Mouse (Mus musculus) MEL (cell line): Measurements from ENCODE around the gene Klhl36. TPM values are rescaled to one million over a fixed set of nuclear protein-coding genes. Genes with fewer than 3 reads are reported as not detected.

Source experiments
- DNase-seq: peaks from one replicate; pipeline ENCODE4 v3.0.0; 2011; ENCODE audit warnings: low read depth, low spot score
- H3K27ac ChIP-seq: 2 replicates; pipeline ENCODE4 v1.5.1; 2012; ENCODE audit warnings: low read depth, mild to moderate bottlenecking, control low read depth, low read length, moderate library complexity; ENCODE audit not compliant: control insufficient read depth
- H3K27me3 ChIP-seq, 2 experiments: fragments of 150-350 bp in 1 of 2; sonication (generic) in 1 of 2; 2 replicates each; pipeline ENCODE4 v1.6.1; 2012; ENCODE audit warnings: low read length in 2 of 2, mild to moderate bottlenecking in 2 of 2, improper control_type of control experiment in 1 of 2, moderate library complexity in 1 of 2; ENCODE audit not compliant: insufficient read depth in 2 of 2, control insufficient read depth in 1 of 2
- H3K36me3 ChIP-seq, 2 experiments: 2 replicates each; pipeline ENCODE4 v1.6.1; 2012 to 2014; ENCODE audit warnings: low read length in 2 of 2, improper control_type of control experiment in 1 of 2, inconsistent platforms in 1 of 2, mild to moderate bottlenecking in 1 of 2; ENCODE audit not compliant: insufficient read depth in 2 of 2, control insufficient read depth in 1 of 2
- H3K4me1 ChIP-seq, 2 experiments: fragments of 150-350 bp in 1 of 2; sonication (generic) in 1 of 2; 2 replicates each; pipeline ENCODE4 v1.6.1; 2012; ENCODE audit warnings: low read length in 2 of 2, improper control_type of control experiment in 1 of 2, mild to moderate bottlenecking in 1 of 2; ENCODE audit not compliant: insufficient read depth in 2 of 2, control insufficient read depth in 1 of 2
- H3K4me3 ChIP-seq, 2 experiments: fragments of 150-350 bp in 1 of 2; sonication (generic) in 1 of 2; 2 replicates each; pipeline ENCODE4 v1.5.1; 2012; ENCODE audit warnings: low read depth in 2 of 2, low read length in 2 of 2, mild to moderate bottlenecking in 2 of 2, moderate library complexity in 2 of 2, control low read depth in 1 of 2, improper control_type of control experiment in 1 of 2; ENCODE audit not compliant: control insufficient read depth in 1 of 2, insufficient read depth in 1 of 2
- H3K79me2 ChIP-seq: 2 replicates; pipeline ENCODE4 v1.6.1; 2012; ENCODE audit warnings: mild to moderate bottlenecking, low read length, moderate library complexity; ENCODE audit not compliant: control insufficient read depth, poor library complexity, insufficient read depth
- H3K9ac ChIP-seq: 2 replicates; pipeline ENCODE4 v1.6.1; 2012; ENCODE audit warnings: low read depth, mild to moderate bottlenecking, control low read depth, low read length, moderate library complexity; ENCODE audit not compliant: control insufficient read depth, poor library complexity, severe bottlenecking
- H3K9me3 ChIP-seq: fragments of 150-350 bp; sonication (generic); replicated peaks from 2 replicates; pipeline ENCODE4 v1.6.1; 2012; ENCODE audit warnings: mild to moderate bottlenecking, low read length, improper control_type of control experiment, moderate library complexity; ENCODE audit not compliant: insufficient read depth
- CTCF ChIP-seq, 3 experiments: IDR thresholded peaks in 2 of 3; conservative IDR thresholded peaks in 1 of 3; 2 replicates each; pipeline ENCODE4 v1.5.1; 2011 to 2012; ENCODE audit warnings: low read length in 3 of 3, low read depth in 2 of 3, mild to moderate bottlenecking in 2 of 3, improper control_type of control experiment in 1 of 3, inconsistent platforms in 1 of 3, mixed read lengths in 1 of 3, moderate library complexity in 1 of 3; ENCODE audit not compliant: control insufficient read depth in 1 of 3, insufficient read depth in 1 of 3, poor library complexity in 1 of 3, severe bottlenecking in 1 of 3
- E2F4 ChIP-seq: IDR thresholded peaks from 2 replicates; pipeline ENCODE4 v1.6.1; 2011; ENCODE audit warnings: low read depth, low read length, improper control_type of control experiment, borderline replicate concordance
- ELF1 ChIP-seq: IDR thresholded peaks from 2 replicates; pipeline ENCODE4 v1.6.1; 2014; ENCODE audit warnings: low read depth, mild to moderate bottlenecking, inconsistent platforms, low read length, improper control_type of control experiment, moderate library complexity
- EP300 ChIP-seq, 2 experiments: IDR thresholded peaks; 2 replicates each; pipeline ENCODE4 v1.6.1; 2011; ENCODE audit warnings: improper control_type of control experiment in 2 of 2, low read length in 2 of 2, low read depth in 1 of 2, mild to moderate bottlenecking in 1 of 2
- ETS1 ChIP-seq: IDR thresholded peaks from 2 replicates; pipeline ENCODE4 v1.6.1; 2012; ENCODE audit warnings: low read depth, mild to moderate bottlenecking, inconsistent platforms, low read length, improper control_type of control experiment, moderate library complexity
- GABPA ChIP-seq: IDR thresholded peaks from 2 replicates; pipeline ENCODE4 v1.6.1; 2012; ENCODE audit warnings: low read depth, mild to moderate bottlenecking, inconsistent platforms, low read length, improper control_type of control experiment, moderate library complexity
- GATA1 ChIP-seq: IDR thresholded peaks from 2 replicates; pipeline ENCODE4 v1.6.1; 2011; ENCODE audit warnings: low read depth, low read length, improper control_type of control experiment
- MEF2A ChIP-seq: IDR thresholded peaks from 2 replicates; pipeline ENCODE4 v1.6.1; 2014; ENCODE audit warnings: low read depth, mild to moderate bottlenecking, inconsistent platforms, low read length, improper control_type of control experiment; ENCODE audit not compliant: poor library complexity, insufficient replicate concordance, severe bottlenecking; ENCODE audit errors: extremely low read depth
- MXI1 ChIP-seq: IDR thresholded peaks from 2 replicates; pipeline ENCODE4 v1.6.1; 2011; ENCODE audit warnings: mild to moderate bottlenecking, low read depth, low read length, improper control_type of control experiment
- MYB ChIP-seq: IDR thresholded peaks from 2 replicates; pipeline ENCODE4 v1.6.1; 2011; ENCODE audit warnings: mild to moderate bottlenecking, low read depth, low read length, improper control_type of control experiment
- MYC ChIP-seq: IDR thresholded peaks from 2 replicates; pipeline ENCODE4 v1.6.1; 2011; ENCODE audit warnings: low read depth, mild to moderate bottlenecking, low read length, improper control_type of control experiment, moderate library complexity
- POLR2A ChIP-seq, 2 experiments: IDR thresholded peaks; 2 replicates each; pipeline ENCODE4 v1.6.1; 2011 to 2012; ENCODE audit warnings: low read length in 2 of 2, mild to moderate bottlenecking in 2 of 2, control low read depth in 1 of 2, improper control_type of control experiment in 1 of 2, low read depth in 1 of 2, moderate library complexity in 1 of 2; ENCODE audit not compliant: control insufficient read depth in 1 of 2, insufficient read depth in 1 of 2, poor library complexity in 1 of 2
- POLR2AphosphoS2 ChIP-seq: IDR thresholded peaks from 2 replicates; pipeline ENCODE4 v1.6.1; 2011; ENCODE audit warnings: low read length, improper control_type of control experiment
- RAD21 ChIP-seq: IDR thresholded peaks from 2 replicates; pipeline ENCODE4 v1.6.1; 2011; ENCODE audit warnings: mild to moderate bottlenecking, low read depth, low read length, improper control_type of control experiment
- TAL1 ChIP-seq: IDR thresholded peaks from 2 replicates; pipeline ENCODE4 v1.6.1; 2012; ENCODE audit warnings: mild to moderate bottlenecking, inconsistent platforms, low read length, moderate library complexity, mixed read lengths
- UBTF ChIP-seq: IDR thresholded peaks from 2 replicates; pipeline ENCODE4 v1.6.1; 2012; ENCODE audit warnings: low read depth, mild to moderate bottlenecking, inconsistent platforms, low read length, improper control_type of control experiment, moderate library complexity, borderline replicate concordance; ENCODE audit not compliant: insufficient read depth
- ZKSCAN1 ChIP-seq: IDR thresholded peaks from 2 replicates; pipeline ENCODE4 v1.6.1; 2012; ENCODE audit warnings: low read depth, mild to moderate bottlenecking, inconsistent platforms, low read length, improper control_type of control experiment, moderate library complexity
- ZNF384 ChIP-seq: IDR thresholded peaks from 2 replicates; pipeline ENCODE4 v1.6.1; 2012; ENCODE audit warnings: low read depth, mild to moderate bottlenecking, inconsistent platforms, low read length, improper control_type of control experiment
- polyA plus RNA-seq, 2 experiments: library from polyadenylated mRNA; stranded (reverse) in 1 of 2; unstranded in 1 of 2; fragments of >175 nt in 1 of 2; fragments of >200 nt in 1 of 2; gene quantifications; 2 replicates each; pipeline versions ENCODE4 v1.2.1 to v1.2.4; 2012; ENCODE audit warnings: low replicate concordance in 2 of 2, low read depth in 1 of 2; ENCODE audit not compliant: insufficient read length in 2 of 2, insufficient read depth in 1 of 2, missing spikeins in 1 of 2
- total RNA-seq: library from RNA; depleted of rRNA; stranded (reverse); fragments of 300-350 nt; gene quantifications from 2 replicates; pipeline ENCODE4 v1.2.3, GENCODE M21; 2012

The Klhl36 gene
- total and polyA plus RNA-seq, 3 experiments = 4.6 to 6.6 TPM; not detected in 1

- no peak for TF ChIP-seq POLR2A (IDR thresholded peaks at IDR 0.05; ENCODE audit: control insufficient read depth in 1 of 2, insufficient read depth in 1 of 2, low read depth in 1 of 2, low read length in 2 of 2, poor library complexity in 1 of 2)
- no peak for TF ChIP-seq ELF1
- no peak for TF ChIP-seq RAD21
- TF ChIP-seq TAL1 = no peak
- no peak for TF ChIP-seq GATA1
- no peak for TF ChIP-seq ETS1
- no peak for TF ChIP-seq EP300 (IDR thresholded peaks at IDR 0.05; ENCODE audit: low read depth in 1 of 2, low read length in 2 of 2)
- H3K36me3 ChIP-seq = peaks cover 9 to 43% of the 10 kb centered on the region in 2 experiments
- no peaks in the 10 kb centered on the region for H3K9me3 ChIP-seq
- peaks cover 4 to 32% of the 10 kb centered on the region in 2 experiments for H3K4me1 ChIP-seq
- no peak overlapping the region for H3K9ac ChIP-seq
- H3K79me2 ChIP-seq = peaks cover 92% of the 10 kb centered on the region
- no peak overlapping the region for H3K4me3 ChIP-seq
- no peaks in the 10 kb centered on the region for H3K27me3 ChIP-seq
- DNase-seq = no peak
- H3K27ac ChIP-seq = no peak overlapping the region
These were observed 61.2 kb downstream of the Klhl36 start for GRCm38 (mm10) chr8:119923259-119923658.

- Histone ChIP-seq H3K9me3 (no peaks in the 10 kb centered on the region), H3K27me3 (no peaks in the 10 kb centered on the region), H3K4me3 (no peak overlapping the region), H3K79me2 (peaks cover 95% of the 10 kb centered on the region), H3K9ac (no peak overlapping the region), H3K36me3 (peaks cover 9 to 40% of the 10 kb centered on the region in 2 experiments), H3K4me1 (peaks cover 4 to 30% of the 10 kb centered on the region in 2 experiments; a peak in 3 of 4 replicates), H3K27ac (no peak overlapping the region)
- DNase-seq = no peak
- TF ChIP-seq MXI1 (no peak), MYB (no peak), ZKSCAN1 (no peak), CTCF (IDR thresholded peaks at IDR 0.05 in 2 of 3, conservative IDR thresholded peaks at IDR 0.05 in 1 of 3; ENCODE audit: control insufficient read depth in 1 of 3, insufficient read depth in 1 of 3, low read depth in 2 of 3, low read length in 3 of 3, poor library complexity in 1 of 3, severe bottlenecking in 1 of 3) (no peak), E2F4 (no peak), MEF2A (no peak), GABPA (no peak), MYC (no peak), TAL1 (no peak), UBTF (no peak), ZNF384 (no peak), ELF1 (no peak), ETS1 (no peak), POLR2AphosphoS2 (no peak)
These were observed 63.4 kb downstream of the Klhl36 start for GRCm38 (mm10) chr8:119925428-119925827.
